9 mouse cellular contexts compared by ENCODE assay signal in genomic region chr15:89073993-89074603, GRCm38 (mm10). TPM values are rescaled to one million over a fixed set of nuclear protein-coding genes. Genes with fewer than 3 reads are reported as not detected.
DNase-seq lines count a peak whose midpoint lies in the region; ATAC-seq lines count a peak whose summit lies in the region.
"Had no signal": no experiment of that assay in that cellular context is flagged by ENCODE, and none has a peak within 500 bp of the region (broad histone marks: within the 10 kb centered on the region; RNA-seq: fewer than 3 reads in every experiment).

No protein-coding gene starts in this region.

- no peak for DNase-seq in forebrain, embryonic 14.5 days (ENCODE audit: low spot score)
- peak; percentile 40 for DNase-seq in right cerebral cortex, postnatal 25 days
- no peak for DNase-seq in right cerebral cortex, adult 2 months (ENCODE audit: low spot score in 2 of 2)
- DNase-seq in cerebellum, adult 11 months, result no peak
- no peak for DNase-seq in thymus, postnatal 4 days
- DNase-seq: lung, postnatal 14 days had no signal

- H3K4me3 ChIP-seq in forebrain, embryonic 14.5 days (ENCODE audit: low read depth, low read length), result 0 out of 2 replicates have a peak overlapping the region, but pooled peaks have one; percentile 82
- no peak overlapping the region for H3K4me3 ChIP-seq in forebrain, embryonic 13.5 days
- no peak overlapping the region for H3K4me3 ChIP-seq in hindbrain, embryonic 13.5 days

- no peak overlapping the region for H3K27ac ChIP-seq in forebrain, embryonic 14.5 days (ENCODE audit: low read depth, low read length)
- no peak overlapping the region for H3K27ac ChIP-seq in forebrain, embryonic 13.5 days
- peak overlapping the region; percentile 92; the same call in 1 of the 2 replicates for H3K27ac ChIP-seq in hindbrain, embryonic 13.5 days

- no peaks in the 10 kb centered on the region for H3K9me3 ChIP-seq in forebrain, embryonic 14.5 days (replicated peaks; ENCODE audit: control insufficient read depth, low read length)
- H3K9me3 ChIP-seq in forebrain, embryonic 13.5 days (replicated peaks), result no peaks in the 10 kb centered on the region
- no peaks in the 10 kb centered on the region for H3K9me3 ChIP-seq in hindbrain, embryonic 13.5 days

- 87% methylated on average over 10 of the region's 10 CpGs for WGBS in forebrain, embryonic 14.5 days
- 86% methylated on average over 10 of the region's 10 CpGs for WGBS in forebrain, embryonic 13.5 days
- WGBS in hindbrain, embryonic 13.5 days, result 87% methylated on average over 10 of the region's 10 CpGs

- peak overlapping the region; percentile 93; the same call in 1 of the 2 replicates for H3K4me2 ChIP-seq in forebrain, embryonic 14.5 days (ENCODE audit: low read length)
- no peak overlapping the region for H3K4me2 ChIP-seq in forebrain, embryonic 13.5 days
- H3K4me2 ChIP-seq in hindbrain, embryonic 13.5 days, result no peak overlapping the region

- ATAC-seq in forebrain, embryonic 14.5 days, result no peak
- no peak for ATAC-seq in forebrain, embryonic 13.5 days
- no peak for ATAC-seq in hindbrain, embryonic 13.5 days (ENCODE audit: low FRiP score)
- no peak for ATAC-seq in CD4-positive, CD25-positive, alpha-beta regulatory T cell, adult 4 months

- 0 out of 2 replicates have a peak, but pooled peaks cover 11% of the 10 kb centered on the region for H3K36me3 ChIP-seq in forebrain, embryonic 14.5 days (ENCODE audit: control insufficient read depth, insufficient read depth, low read length)
- H3K36me3 ChIP-seq in forebrain, embryonic 13.5 days (ENCODE audit: poor library complexity, severe bottlenecking), result peaks cover 5% of the 10 kb centered on the region; the same call in 1 of the 2 replicates
- H3K36me3 ChIP-seq in hindbrain, embryonic 13.5 days, result peaks cover 9% of the 10 kb centered on the region

- H3K27me3 ChIP-seq in forebrain, embryonic 14.5 days (replicated peaks; ENCODE audit: control insufficient read depth, insufficient read depth, low read length), result no peaks in the 10 kb centered on the region
- H3K27me3 ChIP-seq in forebrain, embryonic 13.5 days, result peaks cover under 1% of the 10 kb centered on the region; the same call in 1 of the 2 replicates
- peaks cover 18% of the 10 kb centered on the region for H3K27me3 ChIP-seq in hindbrain, embryonic 13.5 days

- peak overlapping the region; percentile 90 for H3K9ac ChIP-seq in forebrain, embryonic 14.5 days (ENCODE audit: low read length)
- no peak overlapping the region for H3K9ac ChIP-seq in forebrain, embryonic 13.5 days
- H3K9ac ChIP-seq in hindbrain, embryonic 13.5 days, result peak overlapping the region; percentile 94; the same call in 1 of the 2 replicates

- peaks cover 26% of the 10 kb centered on the region for H3K4me1 ChIP-seq in forebrain, embryonic 14.5 days (ENCODE audit: control insufficient read depth, insufficient read depth, low read length)
- peaks cover 34% of the 10 kb centered on the region for H3K4me1 ChIP-seq in forebrain, embryonic 13.5 days
- H3K4me1 ChIP-seq in hindbrain, embryonic 13.5 days (replicated peaks), result peaks cover 46% of the 10 kb centered on the region

RNA-seq across cellular contexts. Expression of gene Trabd, which starts 0.8 kb away (rescaled TPM):
- 39.7 and 40.3 TPM in 2 replicates for polyA plus RNA-seq in forebrain, embryonic 14.5 days (2014; fragmentation: Nextera tagmentation; extraction: Ambion mirVana)
- polyA plus RNA-seq in forebrain, embryonic 13.5 days (2015; fragmentation: Nextera tagmentation; extraction: Ambion mirVana), result 40.4 and 45.1 TPM in 2 replicates
- polyA plus RNA-seq in hindbrain, embryonic 13.5 days (2015; fragmentation: Nextera tagmentation; extraction: Ambion mirVana), result 38.8 and 39.5 TPM in 2 replicates
- polyA plus RNA-seq in CD4-positive, CD25-positive, alpha-beta regulatory T cell, adult 4 months (2017; shearing (Covaris generic)), result 10 to 100 TPM; 27.5 to 31.3 TPM

RNA-seq across cellular contexts. Expression of gene Panx2, which starts 14.6 kb away (rescaled TPM):
- 2.3 and 2.7 TPM in 2 replicates for polyA plus RNA-seq in forebrain, embryonic 14.5 days (2014; fragmentation: Nextera tagmentation; extraction: Ambion mirVana)
- polyA plus RNA-seq in forebrain, embryonic 13.5 days (2015; fragmentation: Nextera tagmentation; extraction: Ambion mirVana), result 2.3 and 2.4 TPM in 2 replicates
- polyA plus RNA-seq in hindbrain, embryonic 13.5 days (2015; fragmentation: Nextera tagmentation; extraction: Ambion mirVana), result 3.8 and 4.1 TPM in 2 replicates
- not detected for polyA plus RNA-seq in CD4-positive, CD25-positive, alpha-beta regulatory T cell, adult 4 months (2017; shearing (Covaris generic))

RNA-seq across cellular contexts. Expression of gene Selenoo, which starts 14.8 kb away (rescaled TPM):
- polyA plus RNA-seq in forebrain, embryonic 14.5 days (2014; fragmentation: Nextera tagmentation; extraction: Ambion mirVana), result 20.9 and 24.7 TPM in 2 replicates
- polyA plus RNA-seq in forebrain, embryonic 13.5 days (2015; fragmentation: Nextera tagmentation; extraction: Ambion mirVana), result 20.9 and 22.5 TPM in 2 replicates
- 19.9 and 20.7 TPM in 2 replicates for polyA plus RNA-seq in hindbrain, embryonic 13.5 days (2015; fragmentation: Nextera tagmentation; extraction: Ambion mirVana)
- polyA plus RNA-seq in CD4-positive, CD25-positive, alpha-beta regulatory T cell, adult 4 months (2017; shearing (Covaris generic)), result 10 to 100 TPM in 1 of 2 experiments, 1 to 10 TPM in 1; 8.8 to 14.0 TPM

RNA-seq across cellular contexts. Expression of gene Tubgcp6, which starts 48.8 kb away (rescaled TPM):
- polyA plus RNA-seq in forebrain, embryonic 14.5 days (2014; fragmentation: Nextera tagmentation; extraction: Ambion mirVana), result 15.9 and 17.0 TPM in 2 replicates
- 16.8 and 19.8 TPM in 2 replicates for polyA plus RNA-seq in forebrain, embryonic 13.5 days (2015; fragmentation: Nextera tagmentation; extraction: Ambion mirVana)
- 17.5 and 18.9 TPM in 2 replicates for polyA plus RNA-seq in hindbrain, embryonic 13.5 days (2015; fragmentation: Nextera tagmentation; extraction: Ambion mirVana)
- 10 to 100 TPM; 16.0 to 17.5 TPM for polyA plus RNA-seq in CD4-positive, CD25-positive, alpha-beta regulatory T cell, adult 4 months (2017; shearing (Covaris generic))

RNA-seq across cellular contexts. Expression of gene Hdac10, which starts 54.4 kb away (rescaled TPM):
- 18.4 and 25.4 TPM in 2 replicates for polyA plus RNA-seq in forebrain, embryonic 14.5 days (2014; fragmentation: Nextera tagmentation; extraction: Ambion mirVana)
- 22.3 and 25.4 TPM in 2 replicates for polyA plus RNA-seq in forebrain, embryonic 13.5 days (2015; fragmentation: Nextera tagmentation; extraction: Ambion mirVana)
- polyA plus RNA-seq in hindbrain, embryonic 13.5 days (2015; fragmentation: Nextera tagmentation; extraction: Ambion mirVana), result 24.3 and 24.5 TPM in 2 replicates
- polyA plus RNA-seq in CD4-positive, CD25-positive, alpha-beta regulatory T cell, adult 4 months (2017; shearing (Covaris generic)), result 10 to 100 TPM; 34.9 to 63.5 TPM
